Mouse (Mus musculus) heart, postnatal 36 days (tissue): ENCODE measurements at regions not wholly inside any gene's neighbourhood (a gene's known extent, or its start where the extent isn't known, plus 50 kb on each side); places are given as distances from the start of the nearest gene placed in this dataset.

Experiments
- DNase-seq, 2 experiments: peaks; one replicate each; pipeline ENCODE4 v3.0.0; 2021 to 2022
- intact Hi-C: fragments of 180-260 bp; cut with DNase I; formaldehyde crosslinking; loops from one replicate; pipeline ENCODE4 v1.15.1; 2025

GRCm38 (mm10) chrX:133787112-133787511 is 63.7 kb upstream of the Tnmd start:
- no peak for DNase-seq
- intact Hi-C loops: loop anchor here (2.0 kb wide), 2 partner anchors 112 to 232 kb away; partner anchors contain the start of gene Tspan6

- intact Hi-C loops: loop anchor here (2.0 kb wide), 1 partner anchor 61 kb away; no protein-coding TSS in a partner anchor
These were observed 65.2 kb upstream of the Pcdh19 start for GRCm38 (mm10) chrX:133754026-133754425.

GRCm38 (mm10) chrX:133752232-133752631 is 63.4 kb upstream of the Pcdh19 start:
- intact Hi-C loops: no loop called here
- DNase-seq: no peak

More at GRCm38 (mm10) chrX:133754026-133754425, 65.2 kb upstream of the Pcdh19 start:
- DNase-seq: peak in 1 of 2 experiments; percentile 22

- intact Hi-C loops: no loop called here
- DNase-seq: no peak
These were observed 54.7 kb upstream of the Pcdh19 start for GRCm38 (mm10) chrX:133743446-133743845.

GRCm38 (mm10) chrX:133738980-133739632 is 50.3 kb upstream of the Pcdh19 start:
- DNase-seq: no peak
- intact Hi-C loops: loop anchor here (5.0 to 10.0 kb wide), 2 partner anchors 133 to 286 kb away; no protein-coding TSS in a partner anchor
